Mouse (Mus musculus) heart, embryonic 15.5 days (tissue): ENCODE measurements around the gene Atoh1. TPM values are rescaled to one million over a fixed set of nuclear protein-coding genes. Genes with fewer than 3 reads are reported as not detected.
A peak's percentile ranks its signal among the peaks of the same experiment; 100 is the strongest.

Experiments
- ATAC-seq: fragments of 200-750 bp; cut with Nextera tagmentation; replicated peaks from 2 replicates; pipeline ENCODE4 v1.8.0; 2017; ENCODE audit warnings: low read depth, moderate TSS enrichment; ENCODE audit not compliant: insufficient number of reproducible peaks, insufficient read depth, low FRiP score
- H3K27ac ChIP-seq: fragments of 300-500 bp; sonication (generic); 2 replicates; pipeline ENCODE4 v1.5.1; 2015; ENCODE audit warnings: mild to moderate bottlenecking, inconsistent platforms
- H3K27me3 ChIP-seq: fragments of 300-500 bp; sonication (generic); 2 replicates; pipeline ENCODE4 v1.6.1; 2015; ENCODE audit warnings: inconsistent platforms
- H3K36me3 ChIP-seq: fragments of 300-500 bp; sonication (generic); 2 replicates; pipeline ENCODE4 v1.6.1; 2015; ENCODE audit warnings: mild to moderate bottlenecking, inconsistent platforms
- H3K4me1 ChIP-seq: fragments of 300-500 bp; sonication (generic); replicated peaks from 2 replicates; pipeline ENCODE4 v1.6.1; 2015; ENCODE audit warnings: inconsistent platforms
- H3K4me2 ChIP-seq: fragments of 300-500 bp; sonication (generic); 2 replicates; pipeline ENCODE4 v1.6.1; 2015; ENCODE audit warnings: inconsistent platforms, mild to moderate bottlenecking, moderate library complexity
- H3K4me3 ChIP-seq: fragments of 300-500 bp; sonication (generic); 2 replicates; pipeline ENCODE4 v1.5.1; 2015; ENCODE audit warnings: mild to moderate bottlenecking, inconsistent platforms
- H3K9ac ChIP-seq: fragments of 300-500 bp; sonication (generic); 2 replicates; pipeline ENCODE4 v1.6.1; 2015; ENCODE audit warnings: mild to moderate bottlenecking, inconsistent platforms
- H3K9me3 ChIP-seq: fragments of 300-500 bp; sonication (generic); replicated peaks from 2 replicates; pipeline ENCODE4 v1.6.1; 2016; ENCODE audit warnings: inconsistent platforms
- WGBS: fragments of 180-500 bp; shearing (Covaris S2); methylation state at CpG from one replicate; pipeline ENCODE4 v1.1.7; 2015; ENCODE audit warnings: mixed read lengths; 5-methylcytosine and 5-hydroxymethylcytosine counted together
- polyA plus RNA-seq: library from polyadenylated mRNA; unstranded; fragments of >200 nt; fragmentation: Nextera tagmentation; extraction: Ambion mirVana; gene quantifications from 2 replicates; pipeline ENCODE4 v1.2.1, GENCODE M21; 2015

Atoh1 gene
- polyA plus RNA-seq, 1 experiment from 2014 or later, result not detected

DNA sequence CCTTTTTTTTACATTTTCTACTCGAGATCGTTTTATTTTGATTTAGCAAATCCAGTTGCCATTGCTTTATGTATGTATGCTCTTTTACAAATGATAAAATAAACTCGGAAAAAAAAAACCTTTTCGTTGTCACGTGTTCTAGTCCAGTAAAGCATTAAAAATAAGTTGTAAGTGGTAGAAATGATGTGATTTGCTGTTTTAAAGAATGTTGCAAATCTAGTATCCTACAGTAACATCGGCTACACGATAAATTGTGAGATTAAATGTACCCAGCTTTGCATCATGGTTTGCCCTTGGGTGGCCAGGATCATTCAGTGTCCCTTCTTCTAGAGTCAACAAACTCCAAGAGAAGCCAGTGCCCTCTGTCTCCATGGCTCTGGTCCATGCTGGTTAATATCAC lies 2.2 kb downstream of the Atoh1 start:
- 6% methylated on average over 7 of the region's 7 CpGs for WGBS
- no peaks in the 10 kb centered on the region for H3K9me3 ChIP-seq
- no peak for ATAC-seq
- H3K4me2 ChIP-seq, result no peak overlapping the region
- H3K27ac ChIP-seq, result no peak overlapping the region
- H3K4me1 ChIP-seq, result peaks cover 28% of the 10 kb centered on the region
- H3K4me3 ChIP-seq, result no peak overlapping the region
- peaks cover 86% of the 10 kb centered on the region for H3K27me3 ChIP-seq
- no peaks in the 10 kb centered on the region for H3K36me3 ChIP-seq
- no peak overlapping the region for H3K9ac ChIP-seq

DNA sequence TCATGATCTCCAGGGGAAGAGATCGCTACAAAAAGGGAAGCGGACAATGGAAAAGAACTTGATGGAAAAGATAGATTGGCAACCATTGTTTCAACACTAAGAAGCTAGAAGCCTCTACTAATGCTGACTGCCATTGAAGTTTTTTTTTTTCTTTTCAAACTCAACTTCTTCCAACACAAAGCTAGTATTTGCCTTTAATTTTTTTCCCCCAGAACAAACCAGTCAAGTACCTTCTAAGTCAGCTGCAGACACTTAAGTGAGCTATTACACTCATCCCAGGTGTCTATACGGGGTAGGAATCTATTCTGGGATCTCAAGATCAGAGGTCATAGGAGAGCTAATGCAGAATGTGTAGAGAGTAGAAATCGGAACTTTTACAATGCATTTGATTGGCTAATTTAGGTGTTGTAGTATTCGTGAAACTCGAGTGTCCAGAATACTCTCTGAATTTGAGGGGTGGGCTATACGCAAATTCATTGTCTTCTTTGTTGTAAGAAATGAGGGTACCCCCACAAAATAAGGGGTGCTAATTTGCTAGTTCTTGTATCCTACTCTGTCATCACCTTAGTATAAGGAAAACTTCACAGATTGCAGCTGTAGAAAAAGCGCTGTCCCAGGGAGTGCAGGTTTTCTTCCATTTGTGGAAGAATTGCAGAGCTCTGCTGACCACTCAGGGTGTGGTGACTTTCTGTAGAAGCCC lies 2.8 kb downstream of the Atoh1 start:
- no peaks in the 10 kb centered on the region for H3K9me3 ChIP-seq
- H3K4me1 ChIP-seq, result peaks cover 28% of the 10 kb centered on the region
- H3K4me3 ChIP-seq, result no peak overlapping the region
- WGBS, result 7% methylated on average over 8 of the region's 8 CpGs
- no peaks in the 10 kb centered on the region for H3K36me3 ChIP-seq
- no peak overlapping the region for H3K4me2 ChIP-seq
- peaks cover 92% of the 10 kb centered on the region for H3K27me3 ChIP-seq
- H3K9ac ChIP-seq, result no peak overlapping the region
- H3K27ac ChIP-seq, result no peak overlapping the region
- ATAC-seq, result no peak

DNA sequence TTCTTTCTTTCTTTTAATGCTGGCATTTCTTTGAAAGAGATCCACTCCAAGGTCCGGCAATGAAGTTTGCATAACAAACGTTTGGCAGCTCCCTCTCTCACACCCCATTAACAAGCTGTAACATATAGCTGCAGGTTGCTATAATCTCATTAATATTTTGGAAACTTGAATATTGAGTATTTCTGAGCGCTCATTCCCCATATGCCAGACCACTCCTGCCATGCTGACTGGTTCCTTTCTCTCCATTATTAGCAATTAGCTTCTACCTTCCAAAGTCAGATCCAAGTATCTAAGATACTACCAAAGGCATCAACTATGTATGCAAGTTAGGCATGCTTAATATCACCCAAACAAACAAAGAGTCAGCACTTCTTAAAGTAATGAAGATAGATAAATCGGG lies 4.4 kb downstream of the Atoh1 start:
- H3K9ac ChIP-seq, result no peak overlapping the region
- H3K27me3 ChIP-seq, result peaks cover 87% of the 10 kb centered on the region
- no peak overlapping the region for H3K27ac ChIP-seq
- peaks cover 28% of the 10 kb centered on the region for H3K4me1 ChIP-seq
- no peak overlapping the region for H3K4me2 ChIP-seq
- no peaks in the 10 kb centered on the region for H3K9me3 ChIP-seq
- 2% methylated on average over 4 of the region's 4 CpGs for WGBS
- H3K36me3 ChIP-seq, result no peaks in the 10 kb centered on the region
- no peak for ATAC-seq
- H3K4me3 ChIP-seq, result no peak overlapping the region

DNA sequence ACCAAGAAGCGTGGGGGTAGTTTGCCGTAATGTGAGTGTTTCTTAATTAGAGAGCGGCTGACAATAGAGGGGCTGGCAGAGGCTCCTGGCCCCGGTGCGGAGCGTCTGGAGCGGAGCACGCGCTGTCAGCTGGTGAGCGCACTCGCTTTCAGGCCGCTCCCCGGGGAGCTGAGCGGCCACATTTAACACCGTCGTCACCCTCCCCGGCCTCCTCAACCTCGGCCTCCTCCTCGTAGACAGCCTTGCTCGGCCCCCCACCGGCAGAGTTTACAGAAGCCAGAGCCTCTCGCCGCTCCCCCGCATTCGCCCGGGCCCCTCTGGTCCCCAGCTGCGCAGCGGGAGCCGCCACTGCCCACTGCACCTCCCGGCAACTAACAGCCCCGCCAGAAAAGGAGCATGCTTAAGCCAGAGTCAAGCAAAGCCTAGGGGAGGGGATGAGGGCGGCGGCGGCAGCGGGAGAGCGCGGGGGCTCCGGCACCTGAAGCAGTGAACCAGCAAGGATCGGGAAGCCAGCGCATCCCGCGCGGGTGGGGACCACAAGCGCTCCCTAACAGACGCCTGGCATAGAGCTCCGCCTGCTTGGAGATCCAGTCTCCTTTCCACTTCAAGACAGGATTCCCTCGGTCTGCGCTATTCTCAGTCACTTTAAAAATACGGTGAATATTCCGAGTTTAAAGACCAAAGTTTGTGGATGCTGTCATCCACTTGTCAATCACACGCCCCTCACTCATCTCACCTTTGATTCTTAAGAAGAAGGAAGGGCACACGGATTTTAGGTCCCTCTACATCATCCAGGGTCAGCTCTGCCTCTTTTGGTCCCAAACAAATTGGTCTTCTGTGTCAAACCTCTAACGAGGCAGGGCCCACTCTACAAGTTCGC lies 5.8 kb downstream of the Atoh1 start:
- Histone ChIP-seq H3K9me3 (no peaks in the 10 kb centered on the region), H3K27me3 (peaks cover 76% of the 10 kb centered on the region), H3K27ac (no peak overlapping the region), H3K4me3 (peak overlapping the region; percentile 54), H3K36me3 (no peaks in the 10 kb centered on the region), H3K9ac (0 out of 2 replicates have a peak overlapping the region, but pooled peaks have one; percentile 14), H3K4me1 (peaks cover 15% of the 10 kb centered on the region), H3K4me2 (peak overlapping the region; percentile 91)
- WGBS, result 2% methylated on average over 53 of the region's 54 CpGs
- no peak for ATAC-seq

DNA sequence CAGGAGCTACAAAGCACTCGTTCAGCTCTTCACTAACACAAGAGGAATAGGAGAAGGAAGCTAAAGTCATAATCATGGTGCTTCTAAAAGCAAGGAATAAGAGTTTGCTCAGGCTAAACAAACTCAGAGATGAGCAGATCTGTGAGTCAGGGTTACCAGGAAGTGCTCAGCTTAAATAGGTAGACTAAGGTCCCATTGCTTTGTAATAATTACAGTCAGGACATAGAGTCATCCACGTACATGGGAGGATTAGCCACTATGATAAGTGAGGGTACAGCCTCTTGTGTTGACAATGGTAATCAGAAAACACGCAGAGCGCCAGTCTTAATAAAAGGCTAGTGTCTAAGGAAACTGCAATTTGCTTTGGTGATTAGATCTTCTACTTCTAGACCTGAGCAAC lies 7.4 kb downstream of the Atoh1 start:
- no peak for ATAC-seq
- WGBS, result 56% methylated on average over 4 of the region's 4 CpGs
- H3K4me3 ChIP-seq, result no peak overlapping the region
- peaks cover 10% of the 10 kb centered on the region for H3K4me1 ChIP-seq
- no peak overlapping the region for H3K9ac ChIP-seq
- no peak overlapping the region for H3K4me2 ChIP-seq
- no peaks in the 10 kb centered on the region for H3K9me3 ChIP-seq
- H3K36me3 ChIP-seq, result no peaks in the 10 kb centered on the region
- H3K27me3 ChIP-seq, result peaks cover 72% of the 10 kb centered on the region
- no peak overlapping the region for H3K27ac ChIP-seq

DNA sequence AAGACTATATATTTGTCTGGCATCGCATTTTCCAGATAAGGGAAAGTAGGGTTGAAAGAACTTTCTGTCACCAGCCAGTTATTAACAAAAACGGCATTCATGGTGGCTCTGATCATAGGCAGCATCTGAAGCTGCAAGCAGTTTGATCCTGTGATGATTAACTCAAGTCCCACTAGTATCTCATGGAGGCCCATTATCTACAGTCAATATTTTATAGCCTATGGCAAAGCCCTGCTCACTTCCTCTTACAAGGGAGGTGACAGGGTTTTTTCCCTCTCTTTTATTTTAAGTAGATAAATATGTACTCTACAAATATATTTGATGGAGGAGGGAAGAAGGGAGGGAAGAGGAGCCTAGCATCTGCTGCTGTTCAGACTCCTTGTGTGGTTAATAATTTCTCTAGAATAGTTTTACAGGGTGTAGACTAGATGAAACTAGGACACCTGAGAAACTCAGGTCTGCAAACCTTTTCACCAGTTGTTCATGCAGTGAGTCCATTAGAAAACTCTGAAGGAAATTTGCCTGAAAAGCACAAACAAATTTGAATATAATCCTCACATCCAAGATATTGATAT lies 14.1 kb downstream of the Atoh1 start:
- H3K27ac ChIP-seq, result no peak overlapping the region
- no peaks in the 10 kb centered on the region for H3K4me1 ChIP-seq
- no peak for ATAC-seq
- WGBS, result 48% methylated on average over 2 of the region's 2 CpGs
- no peak overlapping the region for H3K9ac ChIP-seq
- H3K36me3 ChIP-seq, result no peaks in the 10 kb centered on the region
- peaks cover 16% of the 10 kb centered on the region for H3K27me3 ChIP-seq
- no peak overlapping the region for H3K4me2 ChIP-seq
- no peak overlapping the region for H3K4me3 ChIP-seq
- H3K9me3 ChIP-seq, result no peaks in the 10 kb centered on the region

DNA sequence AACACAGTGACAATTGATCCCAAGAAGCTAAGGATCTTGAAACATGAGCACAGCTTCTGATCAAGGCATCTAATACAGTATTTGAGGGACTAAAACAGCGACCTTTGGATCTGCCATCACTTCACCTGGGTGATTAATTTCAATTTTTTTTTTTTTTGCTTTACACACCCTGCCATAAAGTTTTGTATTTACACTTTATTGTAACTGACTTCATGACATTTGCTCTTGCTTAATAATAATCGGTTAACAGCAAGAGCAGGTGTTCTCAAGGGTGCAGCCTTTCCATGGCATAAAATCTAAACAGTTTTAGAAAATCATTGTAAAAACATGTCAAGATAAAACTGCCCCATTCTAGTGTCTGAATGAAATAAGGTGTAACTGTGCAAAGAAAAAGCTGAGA lies 25.6 kb downstream of the Atoh1 start:
- Histone ChIP-seq H3K9me3 (no peaks in the 10 kb centered on the region), H3K4me1 (no peaks in the 10 kb centered on the region), H3K27me3 (no peaks in the 10 kb centered on the region), H3K36me3 (no peaks in the 10 kb centered on the region), H3K4me3 (no peak overlapping the region), H3K9ac (no peak overlapping the region), H3K4me2 (no peak overlapping the region), H3K27ac (no peak overlapping the region)
- ATAC-seq, result no peak
- 75% methylated on average over 2 of the region's 2 CpGs for WGBS

DNA sequence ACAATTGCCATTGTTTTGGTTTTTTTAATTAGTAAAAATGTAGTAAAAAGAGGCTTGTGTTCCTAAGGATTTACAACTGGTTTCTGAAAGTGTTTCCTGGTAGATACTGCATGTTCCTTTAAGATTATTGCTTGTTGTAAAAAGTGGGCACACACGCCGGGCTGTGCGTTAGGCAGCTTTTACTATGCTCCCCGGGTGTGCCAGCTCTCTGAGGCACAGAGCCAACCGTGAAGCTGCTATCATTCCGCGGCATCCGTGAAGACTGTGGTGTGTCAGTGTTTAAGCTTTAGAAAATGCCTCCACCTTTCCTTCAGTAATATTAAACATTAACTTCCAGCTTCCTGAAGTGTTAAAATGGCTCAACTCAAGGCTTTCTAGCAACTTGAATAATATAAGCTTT lies 35.0 kb downstream of the Atoh1 start:
- no peak overlapping the region for H3K9ac ChIP-seq
- H3K4me2 ChIP-seq, result no peak overlapping the region
- H3K9me3 ChIP-seq, result no peaks in the 10 kb centered on the region
- no peak overlapping the region for H3K27ac ChIP-seq
- ATAC-seq, result no peak
- H3K4me1 ChIP-seq, result no peaks in the 10 kb centered on the region
- H3K27me3 ChIP-seq, result no peaks in the 10 kb centered on the region
- no peaks in the 10 kb centered on the region for H3K36me3 ChIP-seq
- WGBS, result 61% methylated on average over 8 of the region's 8 CpGs
- no peak overlapping the region for H3K4me3 ChIP-seq

DNA sequence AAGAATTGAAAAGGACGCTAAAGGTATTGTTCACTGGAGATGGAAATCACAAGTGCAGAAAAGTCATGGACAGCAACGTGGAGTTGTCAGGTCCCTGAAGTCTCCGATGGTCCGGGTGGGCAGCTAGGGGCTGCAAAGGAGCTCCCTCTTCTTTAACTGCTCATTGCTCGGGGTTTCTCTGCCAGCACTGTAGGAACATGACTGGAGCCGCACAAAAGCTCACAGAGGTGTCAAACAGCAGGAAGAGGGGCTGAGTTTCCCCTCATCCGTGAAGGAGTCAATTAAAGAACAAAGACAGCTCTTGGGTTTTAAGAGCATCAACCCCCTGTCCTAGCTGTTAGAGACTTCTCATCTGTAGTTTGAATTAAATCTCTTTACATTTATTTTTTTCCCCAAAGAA lies 44.5 kb downstream of the Atoh1 start:
- Histone ChIP-seq H3K9me3 (no peaks in the 10 kb centered on the region), H3K27me3 (no peaks in the 10 kb centered on the region), H3K9ac (no peak overlapping the region), H3K27ac (no peak overlapping the region), H3K4me1 (no peaks in the 10 kb centered on the region), H3K4me2 (no peak overlapping the region), H3K4me3 (no peak overlapping the region), H3K36me3 (no peaks in the 10 kb centered on the region)
- WGBS, result 18% methylated on average over 7 of the region's 7 CpGs
- ATAC-seq, result no peak
